Mouse (Mus musculus) macrophage (primary cell): ENCODE measurements around the gene Sbno2. TPM values are rescaled to one million over a fixed set of nuclear protein-coding genes. Genes with fewer than 3 reads are reported as not detected.

Experiments used
- H3K27ac ChIP-seq: fragments of 350-480 bp; formaldehyde crosslinking; 2 replicates; pipeline ENCODE4 v1.9.0; 2021
- H3K36me3 ChIP-seq: fragments of 350-480 bp; formaldehyde crosslinking; 2 replicates; pipeline ENCODE4 v1.9.0; 2021; ENCODE audit errors: inconsistent target
- H3K4me3 ChIP-seq: fragments of 350-480 bp; formaldehyde crosslinking; 2 replicates; pipeline ENCODE4 v1.9.0; 2021; ENCODE audit errors: inconsistent target
- H3K79me2 ChIP-seq: fragments of 350-480 bp; formaldehyde crosslinking; 2 replicates; pipeline ENCODE4 v1.9.0; 2021; ENCODE audit errors: inconsistent target
- WGBS: methylation state at CpG from one replicate; pipeline ENCODE4 v1.1.7; 2026; ENCODE audit warnings: inconsistent platforms; ENCODE audit not compliant: missing documents; 5-methylcytosine and 5-hydroxymethylcytosine counted together
- polyA plus RNA-seq: library from polyadenylated mRNA; stranded (reverse); fragments of 250-400 nt; gene quantifications from 3 replicates; pipeline ENCODE4 v1.2.4, GENCODE M21; 2018; ENCODE audit warnings: inconsistent platforms

The Sbno2 gene
- polyA plus RNA-seq, 1 experiment from 2014 or later, result 23.7 TPM

- Histone ChIP-seq H3K36me3 (peaks cover 58% of the 10 kb centered on the region), H3K27ac (no peak overlapping the region), H3K79me2 (peaks cover 37% of the 10 kb centered on the region), H3K4me3 (no peak overlapping the region)
- 87% methylated on average over 4 of the region's 4 CpGs for WGBS
These were observed 48.9 kb downstream of the Sbno2 start for GRCm38 (mm10) chr10:80056506-80056905.

- H3K27ac ChIP-seq, result no peak overlapping the region
- no peak overlapping the region for H3K4me3 ChIP-seq
- H3K36me3 ChIP-seq, result peaks cover 52% of the 10 kb centered on the region
- H3K79me2 ChIP-seq, result peaks cover 37% of the 10 kb centered on the region
- WGBS, result 86% methylated on average over 6 of the region's 10 CpGs
These were observed 49.5 kb downstream of the Sbno2 start for GRCm38 (mm10) chr10:80055891-80056290.

GRCm38 (mm10) chr10:80055364-80055763, 50.0 kb downstream of the Sbno2 start:
- Histone ChIP-seq H3K36me3 (peaks cover 46% of the 10 kb centered on the region), H3K27ac (no peak overlapping the region), H3K4me3 (peak overlapping the region; percentile 71; the same call in 1 of the 2 replicates), H3K79me2 (peaks cover 37% of the 10 kb centered on the region)
- WGBS, result 84% methylated on average over 5 of the region's 5 CpGs

- WGBS, result 0% methylated on average over 2 of the region's 3 CpGs
- peaks cover 42% of the 10 kb centered on the region for H3K36me3 ChIP-seq
- peaks cover 37% of the 10 kb centered on the region for H3K79me2 ChIP-seq
- H3K4me3 ChIP-seq, result peak overlapping the region; percentile 71
- peak overlapping the region; percentile 72; the same call in 1 of the 2 replicates for H3K27ac ChIP-seq
These were observed 50.5 kb downstream of the Sbno2 start for GRCm38 (mm10) chr10:80054911-80055310.

GRCm38 (mm10) chr10:80053831-80054815, 51.2 kb downstream of the Sbno2 start:
- H3K36me3 ChIP-seq, result peaks cover 34% of the 10 kb centered on the region
- peak overlapping the region; percentile 71 for H3K4me3 ChIP-seq
- H3K27ac ChIP-seq, result peak overlapping the region; percentile 83
- 2% methylated on average over 60 of the region's 77 CpGs for WGBS
- H3K79me2 ChIP-seq, result peaks cover 37% of the 10 kb centered on the region

- Histone ChIP-seq H3K36me3 (peaks cover 26% of the 10 kb centered on the region), H3K4me3 (peak overlapping the region; percentile 56), H3K27ac (peak overlapping the region; percentile 97), H3K79me2 (peaks cover 34% of the 10 kb centered on the region)
- under 1% methylated on average over 43 of the region's 47 CpGs for WGBS
These were observed 52.1 kb downstream of the Sbno2 start for GRCm38 (mm10) chr10:80053259-80053780.

GRCm38 (mm10) chr10:80052374-80052764, 53.0 kb downstream of the Sbno2 start:
- 65% methylated on average over 5 of the region's 5 CpGs for WGBS
- Histone ChIP-seq H3K36me3 (peaks cover 18% of the 10 kb centered on the region; the same call in 1 of the 2 replicates), H3K79me2 (peaks cover 31% of the 10 kb centered on the region), H3K4me3 (no peak overlapping the region), H3K27ac (peak overlapping the region; percentile 97)

GRCm38 (mm10) chr10:80051618-80052373, 53.6 kb downstream of the Sbno2 start:
- Histone ChIP-seq H3K4me3 (no peak overlapping the region), H3K27ac (peak overlapping the region; percentile 97), H3K36me3 (peaks cover 13% of the 10 kb centered on the region; the same call in 1 of the 2 replicates), H3K79me2 (peaks cover 28% of the 10 kb centered on the region)
- WGBS, result 4% methylated on average over 13 of the region's 14 CpGs

- 74% methylated on average over 15 of the region's 15 CpGs for whole genome bisulfite sequencing
- Histone ChIP-seq H3K27ac (peak overlapping the region; percentile 97), H3K79me2 (peaks cover 20% of the 10 kb centered on the region), H3K4me3 (no peak overlapping the region), H3K36me3 (peaks cover 7% of the 10 kb centered on the region; the same call in 1 of the 2 replicates)
These were observed 54.3 kb downstream of the Sbno2 start for GRCm38 (mm10) chr10:80050885-80051617.

- Histone ChIP-seq H3K4me3 (no peak overlapping the region), H3K79me2 (peaks cover 12% of the 10 kb centered on the region), H3K36me3 (no peaks in the 10 kb centered on the region), H3K27ac (no peak overlapping the region)
- WGBS, result 62% methylated on average over 5 of the region's 6 CpGs
These were observed 55.1 kb downstream of the Sbno2 start for GRCm38 (mm10) chr10:80050244-80050643.

- 97% methylated on average over 3 of the region's 3 CpGs for WGBS
- no peak overlapping the region for H3K27ac ChIP-seq
- H3K4me3 ChIP-seq, result no peak overlapping the region
- H3K79me2 ChIP-seq, result no peaks in the 10 kb centered on the region
- no peaks in the 10 kb centered on the region for H3K36me3 ChIP-seq
These were observed 56.5 kb downstream of the Sbno2 start for GRCm38 (mm10) chr10:80048834-80049233.

- Histone ChIP-seq H3K4me3 (no peak overlapping the region), H3K27ac (no peak overlapping the region), H3K36me3 (no peaks in the 10 kb centered on the region), H3K79me2 (no peaks in the 10 kb centered on the region)
- WGBS, result 87% methylated on average over 5 of the region's 5 CpGs
These were observed 57.0 kb downstream of the Sbno2 start for GRCm38 (mm10) chr10:80048396-80048795.

GRCm38 (mm10) chr10:80047041-80047565, 58.3 kb downstream of the Sbno2 start, which contains the start of gene Gpx4:
TSS of gene Gpx4 (plus strand) at chr10:80047166.
- 85% methylated on average over 9 of the region's 9 CpGs for WGBS
- Histone ChIP-seq H3K27ac (no peak within 1 kb of the TSS), H3K79me2 (no peaks in the 10 kb centered on the region), H3K36me3 (no peaks in the 10 kb centered on the region), H3K4me3 (no peak within 1 kb of the TSS)

- Histone ChIP-seq H3K36me3 (no peaks in the 10 kb centered on the region), H3K27ac (no peak overlapping the region), H3K79me2 (no peaks in the 10 kb centered on the region), H3K4me3 (no peak overlapping the region)
- 91% methylated on average over 5 of the region's 5 CpGs for WGBS
These were observed 59.6 kb downstream of the Sbno2 start for GRCm38 (mm10) chr10:80045766-80046165.
